Mouse (Mus musculus) lung, postnatal 4 days (tissue): Measurements from ENCODE around the gene Ino80b.

Experiments
- DNase-seq, 2 experiments: peaks; one replicate each; pipeline ENCODE4 v3.0.0; 2021

Gene Ino80b

GRCm38 (mm10) chr6:83140044-83140443 is 14.8 kb upstream of the Ino80b start:
- DNase-seq, result no peak

- peak; percentile 49 to 62 for DNase-seq
Measured at GRCm38 (mm10) chr6:83138056-83138455, 12.8 kb upstream of the Ino80b start.

GRCm38 (mm10) chr6:83137576-83137950 is 12.3 kb upstream of the Ino80b start:
- peak; percentile 92 to 95 for DNase-seq

- DNase-seq, result peak; percentile 76 to 86
Measured at GRCm38 (mm10) chr6:83136881-83137575, 11.8 kb upstream of the Ino80b start.

GRCm38 (mm10) chr6:83136291-83136880 is 11.2 kb upstream of the Ino80b start:
- no peak for DNase-seq

- peak; percentile 70 to 82 for DNase-seq
Measured at GRCm38 (mm10) chr6:83135571-83136161, 10.4 kb upstream of the Ino80b start.

GRCm38 (mm10) chr6:83134951-83135513 is 9.8 kb upstream of the Ino80b start, which contains the start of gene Rtkn:
Gene Rtkn (plus strand): TSS chr6:83135463.
- DNase-seq, result no peak

- no peak for DNase-seq
Measured at GRCm38 (mm10) chr6:83134226-83134625, 9.0 kb upstream of the Ino80b start.

- no peak for DNase-seq
Measured at GRCm38 (mm10) chr6:83132176-83132919, 7.1 kb upstream of the Ino80b start.

GRCm38 (mm10) chr6:83131469-83132034 is 6.3 kb upstream of the Ino80b start:
- DNase-seq, result peak; percentile 45 to 56

- DNase-seq, result no peak
Measured at GRCm38 (mm10) chr6:83127419-83127818, 2.2 kb upstream of the Ino80b start.

- peak; percentile 95 to 96 for DNase-seq
Measured at GRCm38 (mm10) chr6:83124851-83125312, 349 bp downstream of the Ino80b start.

GRCm38 (mm10) chr6:83122961-83123360 is 2.3 kb downstream of the Ino80b start:
- no peak for DNase-seq

- no peak for DNase-seq
Measured at GRCm38 (mm10) chr6:83121863-83122710, 3.1 kb downstream of the Ino80b start.

- peak; percentile 95 to 98 for DNase-seq
Measured at GRCm38 (mm10) chr6:83120930-83121862, 4.0 kb downstream of the Ino80b start, which contains the start of gene Wbp1. Gene Wbp1 (minus strand): TSS chr6:83121559.

- peak in 1 of 2 experiments; percentile 34 for DNase-seq
Measured at GRCm38 (mm10) chr6:83119734-83120051, 5.5 kb downstream of the Ino80b start.

GRCm38 (mm10) chr6:83118825-83119733 is 6.2 kb downstream of the Ino80b start:
- no peak for DNase-seq

GRCm38 (mm10) chr6:83118369-83118768 is 6.9 kb downstream of the Ino80b start:
- DNase-seq, result no peak

GRCm38 (mm10) chr6:83117616-83118015 is 7.6 kb downstream of the Ino80b start:
- DNase-seq, result no peak

GRCm38 (mm10) chr6:83117165-83117438 is 8.1 kb downstream of the Ino80b start:
- DNase-seq, result no peak
